Mouse (Mus musculus) C2C12 (cell line): ENCODE data around the gene Wbp2nl.

Source experiments
- CEBPB ChIP-seq: IDR thresholded peaks from one replicate; pipeline ENCODE4 v1.6.1; 2011; ENCODE audit warnings: low read depth, mild to moderate bottlenecking, control low read depth, moderate library complexity
- CTCF ChIP-seq: IDR thresholded peaks from one replicate; pipeline ENCODE4 v1.5.1; 2011; ENCODE audit not compliant: control insufficient read depth, insufficient read depth, insufficient read length
- MAX ChIP-seq: IDR thresholded peaks from one replicate; pipeline ENCODE4 v1.6.1; 2011; ENCODE audit warnings: mild to moderate bottlenecking, control low read depth

- TF ChIP-seq CTCF: no peak
- TF ChIP-seq CEBPB: no peak
- no peak for TF ChIP-seq MAX
Measured at GRCm38 (mm10) chr15:82255944-82256383, 42.8 kb upstream of the Wbp2nl start.
